In the genomic region with DNA sequence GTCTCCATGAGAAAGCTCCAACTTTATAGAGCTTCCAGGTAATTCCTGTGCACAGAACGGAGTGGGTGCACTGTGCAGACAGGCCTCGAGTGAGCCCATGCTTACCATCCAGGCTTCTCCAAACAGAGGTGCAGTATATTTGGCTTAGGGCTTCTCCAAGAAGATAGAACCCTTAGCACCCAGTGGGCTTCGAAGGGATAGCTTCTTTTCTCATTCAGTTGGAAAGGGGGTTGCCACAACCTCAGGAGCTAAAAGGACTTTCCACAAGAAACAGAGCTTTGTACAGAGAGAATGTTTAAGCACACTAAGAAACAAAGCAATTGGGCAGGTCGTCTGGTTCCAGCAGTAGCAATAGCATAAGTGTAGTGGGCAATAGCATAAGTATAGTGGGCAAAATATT, we compare ENCODE assay signal across 26 mouse cellular contexts.
"Had no signal": no experiment of that assay in that cellular context is flagged by ENCODE, and none has a peak within 500 bp of the region (broad histone marks: within the 10 kb centered on the region; RNA-seq: fewer than 3 reads in every experiment).

No protein-coding gene starts in this region.

- H3K4me3 ChIP-seq: forebrain, embryonic 15.5 days; heart, embryonic 13.5 days; heart, embryonic 15.5 days; hindbrain, embryonic 13.5 days; hindbrain, embryonic 15.5 days; kidney, embryonic 15.5 days; limb, embryonic 13.5 days; limb, embryonic 15.5 days; liver, embryonic 13.5 days had no signal

- H3K4me2 ChIP-seq: forebrain, embryonic 15.5 days; heart, embryonic 13.5 days; heart, embryonic 15.5 days; hindbrain, embryonic 13.5 days; hindbrain, embryonic 15.5 days; kidney, embryonic 15.5 days; limb, embryonic 13.5 days; limb, embryonic 15.5 days; liver, embryonic 13.5 days had no signal

- DNase-seq: forebrain, postnatal 0 days; gastrocnemius, postnatal 14 days; gastrocnemius, postnatal 36 days; heart, adult 18-20 months; heart, postnatal 14 days; heart, postnatal 36 days; kidney, adult 11 months; kidney, adult 2 months; kidney, adult 9 months; kidney, postnatal 14 days; kidney, postnatal 36 days; layer of hippocampus, adult 9-11 months; layer of hippocampus, postnatal 36 days; left cerebral cortex, postnatal 4 days; liver, embryonic 13.5 days had no signal

- H3K9me3 ChIP-seq: forebrain, embryonic 15.5 days; heart, embryonic 13.5 days; heart, embryonic 15.5 days; hindbrain, embryonic 13.5 days; hindbrain, embryonic 15.5 days; kidney, embryonic 15.5 days; limb, embryonic 13.5 days; limb, embryonic 15.5 days; liver, embryonic 13.5 days had no signal

- ATAC-seq: forebrain, embryonic 15.5 days; forebrain, postnatal 0 days; hindbrain, postnatal 0 days; intestine, embryonic 16.5 days had no signal

- H3K36me3 ChIP-seq: forebrain, embryonic 15.5 days; heart, embryonic 13.5 days; heart, embryonic 15.5 days; hindbrain, embryonic 13.5 days; hindbrain, embryonic 15.5 days; kidney, embryonic 15.5 days; limb, embryonic 13.5 days; limb, embryonic 15.5 days; liver, embryonic 13.5 days had no signal

- H3K9ac ChIP-seq: forebrain, embryonic 15.5 days; forebrain, postnatal 0 days; heart, embryonic 13.5 days; heart, embryonic 15.5 days; hindbrain, embryonic 13.5 days; hindbrain, embryonic 15.5 days; kidney, embryonic 15.5 days; limb, embryonic 13.5 days; limb, embryonic 15.5 days; liver, embryonic 13.5 days had no signal

- H3K27ac ChIP-seq: forebrain, embryonic 15.5 days; heart, embryonic 13.5 days; heart, embryonic 15.5 days; hindbrain, embryonic 13.5 days; hindbrain, embryonic 15.5 days; hindbrain, postnatal 0 days; kidney, embryonic 15.5 days; kidney, postnatal 0 days; limb, embryonic 13.5 days; limb, embryonic 15.5 days; liver, embryonic 13.5 days had no signal
